Mouse (Mus musculus) cortical plate, adult 2 months (tissue): ENCODE data around the gene Gba2.

Experiments used
- CTCF ChIP-seq: fragments of 200-500 bp; IDR thresholded peaks from 2 replicates; pipeline ENCODE4 v1.5.1; 2011; ENCODE audit warnings: mild to moderate bottlenecking, control low read depth, low read length; ENCODE audit not compliant: insufficient read depth; ENCODE audit errors: extremely low read depth
- POLR2A ChIP-seq: fragments of 200-500 bp; IDR thresholded peaks from 2 replicates; pipeline ENCODE4 v1.6.1; 2011; ENCODE audit warnings: mild to moderate bottlenecking, low read length, control low read depth; ENCODE audit not compliant: insufficient read depth; ENCODE audit errors: extremely low read depth

DNA sequence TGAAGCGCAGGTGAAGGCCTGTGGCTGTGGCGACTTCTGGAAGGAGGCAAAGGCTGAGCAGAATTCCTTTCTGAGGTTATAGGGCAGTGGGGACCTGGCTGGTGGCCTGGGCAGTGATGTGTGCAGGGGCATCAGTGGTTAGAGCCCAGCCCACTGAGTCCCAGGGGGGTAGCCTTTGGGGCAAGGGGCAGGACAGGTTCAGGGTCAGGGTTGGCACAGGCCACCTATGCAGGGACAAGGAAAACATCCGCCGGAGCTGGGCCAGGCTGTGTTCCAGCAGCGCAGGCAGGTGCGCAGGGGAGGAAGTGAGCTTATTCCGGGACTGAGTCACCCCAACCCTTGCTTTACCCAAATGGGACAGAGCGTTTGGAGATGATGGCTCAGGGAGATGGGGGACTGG, 7.7 kb upstream of the Gba2 start:
- TF ChIP-seq CTCF = no peak
- TF ChIP-seq POLR2A = no peak
